Mouse (Mus musculus): ENCODE data around the gene Kcnh7. TPM values are rescaled to one million over a fixed set of nuclear protein-coding genes. Genes with fewer than 3 reads are reported as not detected.

Kcnh7 gene
- total and polyA plus RNA-seq, 2 experiments from 2014 or later = 8.6 to 11.4 TPM

- H3K36me3 ChIP-seq (ENCODE audit: insufficient read depth, low read length) = no peaks in the 10 kb centered on the region; the same call in 1 of the 2 replicates
- no peaks in the 10 kb centered on the region for H3K9me3 ChIP-seq (ENCODE audit: low read length)
- DNase-seq (ENCODE audit: low spot score) (no peak), ATAC-seq (no peak)
- H3K27me3 ChIP-seq (ENCODE audit: insufficient read depth, low read length) = no peaks in the 10 kb centered on the region
- 87% methylated on average over 3 of the region's 3 CpGs for WGBS
- no peak for TF ChIP-seq CTCF (IDR thresholded peaks at IDR 0.05; ENCODE audit: low read depth)
- no peak overlapping the region for H3K4me2 ChIP-seq (ENCODE audit: low read depth, low read length)
- no peaks in the 10 kb centered on the region for H3K4me1 ChIP-seq (ENCODE audit: insufficient read depth, low read length)
- no peak overlapping the region for H3K9ac ChIP-seq (replicated peaks; ENCODE audit: low read length)
- no peak overlapping the region for H3K4me3 ChIP-seq (ENCODE audit: low read length)
- H3K27ac ChIP-seq = no peak overlapping the region
These were observed 477.8 kb downstream of the Kcnh7 start for GRCm38 (mm10) chr2:62706313-62706712.

- ATAC-seq (no peak), DNase-seq (ENCODE audit: low spot score) (no peak)
- no peak overlapping the region for H3K4me3 ChIP-seq (ENCODE audit: low read length)
- no peaks in the 10 kb centered on the region for H3K9me3 ChIP-seq (ENCODE audit: low read length)
- TF ChIP-seq CTCF (IDR thresholded peaks at IDR 0.05; ENCODE audit: low read depth) = no peak
- H3K4me2 ChIP-seq (ENCODE audit: low read depth, low read length) = no peak overlapping the region
- H3K4me1 ChIP-seq (ENCODE audit: insufficient read depth, low read length) = no peaks in the 10 kb centered on the region
- H3K27me3 ChIP-seq (ENCODE audit: insufficient read depth, low read length) = no peaks in the 10 kb centered on the region
- 91% methylated on average over 6 of the region's 6 CpGs for WGBS
- no peaks in the 10 kb centered on the region for H3K36me3 ChIP-seq (ENCODE audit: insufficient read depth, low read length)
- H3K27ac ChIP-seq = no peak overlapping the region
- no peak overlapping the region for H3K9ac ChIP-seq (replicated peaks; ENCODE audit: low read length)
These were observed 498.2 kb downstream of the Kcnh7 start for GRCm38 (mm10) chr2:62685934-62686333.

GRCm38 (mm10) chr2:62684989-62685595 lies 499.0 kb downstream of the Kcnh7 start:
- Histone ChIP-seq H3K4me3 (ENCODE audit: low read length) (no peak overlapping the region), H3K4me1 (ENCODE audit: insufficient read depth, low read length) (no peaks in the 10 kb centered on the region), H3K27me3 (ENCODE audit: insufficient read depth, low read length) (no peaks in the 10 kb centered on the region), H3K9me3 (ENCODE audit: low read length) (no peaks in the 10 kb centered on the region), H3K36me3 (ENCODE audit: insufficient read depth, low read length) (no peaks in the 10 kb centered on the region), H3K9ac (replicated peaks; ENCODE audit: low read length) (no peak overlapping the region), H3K4me2 (ENCODE audit: low read depth, low read length) (no peak overlapping the region), H3K27ac (no peak overlapping the region)
- ATAC-seq (no peak), DNase-seq (ENCODE audit: low spot score) (no peak)
- TF ChIP-seq CTCF (IDR thresholded peaks at IDR 0.05; ENCODE audit: low read depth) = no peak
- WGBS = 67% methylated on average over 3 of the region's 3 CpGs

GRCm38 (mm10) chr2:62681667-62682066 lies 502.4 kb downstream of the Kcnh7 start:
- H3K4me2 ChIP-seq (ENCODE audit: low read depth, low read length) = no peak overlapping the region
- no peak overlapping the region for H3K9ac ChIP-seq (replicated peaks; ENCODE audit: low read length)
- H3K4me3 ChIP-seq (ENCODE audit: low read length) = no peak overlapping the region
- no peaks in the 10 kb centered on the region for H3K9me3 ChIP-seq (ENCODE audit: low read length)
- ATAC-seq (no peak), DNase-seq (ENCODE audit: low spot score) (peak; percentile 5)
- no peaks in the 10 kb centered on the region for H3K4me1 ChIP-seq (ENCODE audit: insufficient read depth, low read length)
- H3K27me3 ChIP-seq (ENCODE audit: insufficient read depth, low read length) = no peaks in the 10 kb centered on the region
- 62% methylated on average over 8 of the region's 8 CpGs for WGBS
- H3K27ac ChIP-seq = no peak overlapping the region
- TF ChIP-seq CTCF (IDR thresholded peaks at IDR 0.05; ENCODE audit: low read depth) = no peak
- H3K36me3 ChIP-seq (ENCODE audit: insufficient read depth, low read length) = no peaks in the 10 kb centered on the region

- no peaks in the 10 kb centered on the region for H3K9me3 ChIP-seq (ENCODE audit: low read length)
- H3K4me2 ChIP-seq (ENCODE audit: low read depth, low read length) = no peak overlapping the region
- no peak overlapping the region for H3K4me3 ChIP-seq (ENCODE audit: low read length)
- H3K4me1 ChIP-seq (ENCODE audit: insufficient read depth, low read length) = no peaks in the 10 kb centered on the region
- no peak for TF ChIP-seq CTCF (IDR thresholded peaks at IDR 0.05; ENCODE audit: low read depth)
- no peak for DNase-seq (ENCODE audit: low spot score)
- H3K27me3 ChIP-seq (ENCODE audit: insufficient read depth, low read length) = no peaks in the 10 kb centered on the region
- H3K27ac ChIP-seq = no peak overlapping the region
- WGBS = 87% methylated on average over 5 of the region's 5 CpGs
- no peak overlapping the region for H3K9ac ChIP-seq (replicated peaks; ENCODE audit: low read length)
- no peaks in the 10 kb centered on the region for H3K36me3 ChIP-seq (ENCODE audit: insufficient read depth, low read length)
- ATAC-seq = no peak
These were observed 511.3 kb downstream of the Kcnh7 start for GRCm38 (mm10) chr2:62672788-62673187.

GRCm38 (mm10) chr2:62670767-62671166 lies 513.3 kb downstream of the Kcnh7 start:
- H3K27ac ChIP-seq = no peak overlapping the region
- WGBS = 80% methylated on average over 4 of the region's 4 CpGs
- H3K27me3 ChIP-seq (ENCODE audit: insufficient read depth, low read length) = no peaks in the 10 kb centered on the region
- no peak overlapping the region for H3K4me3 ChIP-seq (ENCODE audit: low read length)
- no peak overlapping the region for H3K4me2 ChIP-seq (ENCODE audit: low read depth, low read length)
- no peaks in the 10 kb centered on the region for H3K36me3 ChIP-seq (ENCODE audit: insufficient read depth, low read length)
- no peak overlapping the region for H3K9ac ChIP-seq (replicated peaks; ENCODE audit: low read length)
- no peaks in the 10 kb centered on the region for H3K4me1 ChIP-seq (ENCODE audit: insufficient read depth, low read length)
- TF ChIP-seq CTCF (IDR thresholded peaks at IDR 0.05; ENCODE audit: low read depth) = no peak
- H3K9me3 ChIP-seq (ENCODE audit: low read length) = no peaks in the 10 kb centered on the region
- ATAC-seq (no peak), DNase-seq (ENCODE audit: low spot score) (no peak)

- ATAC-seq (no peak), DNase-seq (ENCODE audit: low spot score) (no peak)
- Histone ChIP-seq H3K36me3 (ENCODE audit: insufficient read depth, low read length) (no peaks in the 10 kb centered on the region), H3K4me1 (ENCODE audit: insufficient read depth, low read length) (no peaks in the 10 kb centered on the region), H3K9ac (replicated peaks; ENCODE audit: low read length) (no peak overlapping the region), H3K27me3 (ENCODE audit: insufficient read depth, low read length) (no peaks in the 10 kb centered on the region), H3K9me3 (ENCODE audit: low read length) (no peaks in the 10 kb centered on the region), H3K27ac (no peak overlapping the region), H3K4me2 (ENCODE audit: low read depth, low read length) (no peak overlapping the region), H3K4me3 (ENCODE audit: low read length) (no peak overlapping the region)
- WGBS = 86% methylated on average over 5 of the region's 5 CpGs
- no peak for TF ChIP-seq CTCF (IDR thresholded peaks at IDR 0.05; ENCODE audit: low read depth)
These were observed 513.8 kb downstream of the Kcnh7 start for GRCm38 (mm10) chr2:62670301-62670700.
